Mouse (Mus musculus): ENCODE results near the gene Mtus2.
A peak's percentile ranks its signal among the peaks of the same experiment; 100 is the strongest.
"Not testable (repeated sequence)": the region's sequence is repeated elsewhere in the genome, so short reads cannot be mapped to it uniquely, and the experiment has no call there.

Gene Mtus2

GRCm38 (mm10) chr5:148272771-148273170 lies 315.7 kb downstream of the Mtus2 start:
- DNase-seq (ENCODE audit: low read depth in 1 of 2, low spot score in 2 of 2), result no peak

- DNase-seq (ENCODE audit: low read depth in 1 of 2, low spot score in 2 of 2), result no peak
Observed at GRCm38 (mm10) chr5:148278233-148278632, 321.1 kb downstream of the Mtus2 start.

- DNase-seq (ENCODE audit: low read depth in 1 of 2, low spot score in 2 of 2), result no peak
Observed at GRCm38 (mm10) chr5:148280321-148280720, 323.2 kb downstream of the Mtus2 start.

- DNase-seq (ENCODE audit: low read depth in 1 of 2, low spot score in 2 of 2), result no peak
Observed at GRCm38 (mm10) chr5:148282093-148282492, 325.0 kb downstream of the Mtus2 start.

GRCm38 (mm10) chr5:148282631-148283030 lies 325.5 kb downstream of the Mtus2 start:
- no peak for DNase-seq (ENCODE audit: low read depth in 1 of 2, low spot score in 2 of 2)

- DNase-seq (ENCODE audit: low read depth in 1 of 2, low spot score in 2 of 2), result no peak
Observed at GRCm38 (mm10) chr5:148283177-148283576, 326.1 kb downstream of the Mtus2 start.

- DNase-seq (ENCODE audit: low read depth in 1 of 2, low spot score in 2 of 2), result no peak
Observed at GRCm38 (mm10) chr5:148283584-148283983, 326.5 kb downstream of the Mtus2 start.

GRCm38 (mm10) chr5:148287529-148287928 lies 330.4 kb downstream of the Mtus2 start:
- DNase-seq (ENCODE audit: low read depth in 1 of 2, low spot score in 2 of 2), result no peak

- DNase-seq (ENCODE audit: low read depth in 1 of 2, low spot score in 2 of 2), result no peak
Observed at GRCm38 (mm10) chr5:148288804-148289203, 331.7 kb downstream of the Mtus2 start.

- no peak for DNase-seq (ENCODE audit: low read depth in 1 of 2, low spot score in 2 of 2)
Observed at GRCm38 (mm10) chr5:148289951-148290350, 332.8 kb downstream of the Mtus2 start.

- no peak for DNase-seq (ENCODE audit: low read depth in 1 of 2, low spot score in 2 of 2)
Observed at GRCm38 (mm10) chr5:148292862-148293261, 335.7 kb downstream of the Mtus2 start.

GRCm38 (mm10) chr5:148293346-148293745 lies 336.2 kb downstream of the Mtus2 start:
- no peak for DNase-seq (ENCODE audit: low read depth in 1 of 2, low spot score in 2 of 2)

GRCm38 (mm10) chr5:148302968-148303367 lies 345.8 kb downstream of the Mtus2 start:
- DNase-seq (ENCODE audit: low read depth in 1 of 2, low spot score in 2 of 2), result no peak

- DNase-seq (ENCODE audit: low read depth in 1 of 2, low spot score in 2 of 2), result no peak
Observed at GRCm38 (mm10) chr5:148304112-148304511, 347.0 kb downstream of the Mtus2 start.

- DNase-seq (ENCODE audit: low read depth in 1 of 2, low spot score in 2 of 2), result no peak
Observed at GRCm38 (mm10) chr5:148310790-148311189, 353.7 kb downstream of the Mtus2 start.

GRCm38 (mm10) chr5:148312443-148312842 lies 355.3 kb downstream of the Mtus2 start:
- no peak for DNase-seq (ENCODE audit: low read depth in 1 of 2, low spot score in 2 of 2)

GRCm38 (mm10) chr5:148314931-148315330 lies 357.8 kb downstream of the Mtus2 start:
- DNase-seq (ENCODE audit: low read depth in 1 of 2, low spot score in 2 of 2), result no peak

- DNase-seq (ENCODE audit: low read depth in 1 of 2, low spot score in 2 of 2), result peak in 1 of 2 experiments; percentile 29
Observed at GRCm38 (mm10) chr5:148325317-148325885, 368.3 kb downstream of the Mtus2 start.

- DNase-seq (ENCODE audit: low read depth in 1 of 2, low spot score in 2 of 2), result not testable (repeated sequence)
Observed at GRCm38 (mm10) chr5:148326295-148326694, 369.2 kb downstream of the Mtus2 start.

- no peak for DNase-seq (ENCODE audit: low read depth in 1 of 2, low spot score in 2 of 2)
Observed at GRCm38 (mm10) chr5:148328982-148329381, 371.9 kb downstream of the Mtus2 start.

- DNase-seq (ENCODE audit: low read depth in 1 of 2, low spot score in 2 of 2), result no peak
Observed at GRCm38 (mm10) chr5:148331229-148331776, 374.2 kb downstream of the Mtus2 start.

- no peak for DNase-seq (ENCODE audit: low read depth in 1 of 2, low spot score in 2 of 2)
Observed at GRCm38 (mm10) chr5:148331926-148332621, 375.0 kb downstream of the Mtus2 start.

GRCm38 (mm10) chr5:148332622-148332974 lies 375.5 kb downstream of the Mtus2 start:
- DNase-seq (ENCODE audit: low read depth in 1 of 2, low spot score in 2 of 2), result peak in 1 of 2 experiments; percentile 32
